Mouse (Mus musculus): Measurements from ENCODE around the gene Ppp2ca.

Gene Ppp2ca

GRCm38 (mm10) chr11:52098398-52098946, at the start of gene Ppp2ca:
TSS of gene Ppp2ca (plus strand) at chr11:52098681.
- peak; percentile 99 for DNase-seq (ENCODE audit: low read depth, low spot score)

- no peak for DNase-seq (ENCODE audit: low read depth, low spot score)
Observed at GRCm38 (mm10) chr11:52053371-52053770, 45.1 kb upstream of the Ppp2ca start.

- DNase-seq (ENCODE audit: low read depth, low spot score), result no peak
Observed at GRCm38 (mm10) chr11:52054728-52055127, 43.8 kb upstream of the Ppp2ca start.

- no peak for DNase-seq (ENCODE audit: low read depth, low spot score)
Observed at GRCm38 (mm10) chr11:52056198-52056597, 42.3 kb upstream of the Ppp2ca start.

GRCm38 (mm10) chr11:52059001-52059400, 39.5 kb upstream of the Ppp2ca start:
- no peak for DNase-seq (ENCODE audit: low read depth, low spot score)

- DNase-seq (ENCODE audit: low read depth, low spot score), result no peak
Observed at GRCm38 (mm10) chr11:52060315-52060714, 38.2 kb upstream of the Ppp2ca start.

GRCm38 (mm10) chr11:52062406-52062805, 36.1 kb upstream of the Ppp2ca start:
- no peak for DNase-seq (ENCODE audit: low read depth, low spot score)

- no peak for DNase-seq (ENCODE audit: low read depth, low spot score)
Observed at GRCm38 (mm10) chr11:52064398-52064797, 34.1 kb upstream of the Ppp2ca start.

GRCm38 (mm10) chr11:52065841-52066240, 32.6 kb upstream of the Ppp2ca start:
- DNase-seq (ENCODE audit: low read depth, low spot score), result no peak

GRCm38 (mm10) chr11:52071768-52072167, 26.7 kb upstream of the Ppp2ca start:
- DNase-seq (ENCODE audit: low read depth, low spot score), result no peak

GRCm38 (mm10) chr11:52073528-52074170, 24.8 kb upstream of the Ppp2ca start:
- DNase-seq (ENCODE audit: low read depth, low spot score), result no peak

- DNase-seq (ENCODE audit: low read depth, low spot score), result no peak
Observed at GRCm38 (mm10) chr11:52074626-52075470, 23.6 kb upstream of the Ppp2ca start.

GRCm38 (mm10) chr11:52075794-52076633, 22.5 kb upstream of the Ppp2ca start:
- no peak for DNase-seq (ENCODE audit: low read depth, low spot score)

GRCm38 (mm10) chr11:52076742-52077352, 21.6 kb upstream of the Ppp2ca start:
- no peak for DNase-seq (ENCODE audit: low read depth, low spot score)

GRCm38 (mm10) chr11:52077939-52078338, 20.5 kb upstream of the Ppp2ca start:
- DNase-seq (ENCODE audit: low read depth, low spot score), result no peak

- DNase-seq (ENCODE audit: low read depth, low spot score), result no peak
Observed at GRCm38 (mm10) chr11:52079978-52080377, 18.5 kb upstream of the Ppp2ca start.

GRCm38 (mm10) chr11:52080656-52081055, 17.8 kb upstream of the Ppp2ca start:
- DNase-seq (ENCODE audit: low read depth, low spot score), result no peak

GRCm38 (mm10) chr11:52085857-52086203, 12.7 kb upstream of the Ppp2ca start:
- no peak for DNase-seq (ENCODE audit: low read depth, low spot score)

GRCm38 (mm10) chr11:52086204-52086864, 12.1 kb upstream of the Ppp2ca start:
- no peak for DNase-seq (ENCODE audit: low read depth, low spot score)

- DNase-seq (ENCODE audit: low read depth, low spot score), result no peak
Observed at GRCm38 (mm10) chr11:52089291-52089690, 9.2 kb upstream of the Ppp2ca start.

GRCm38 (mm10) chr11:52091261-52091660, 7.2 kb upstream of the Ppp2ca start:
- DNase-seq (ENCODE audit: low read depth, low spot score), result no peak

All from WW6 (cell line).